Mouse (Mus musculus) heart, postnatal 10 days (tissue): ENCODE measurements around the gene Tssc4. TPM values are rescaled to one million over a fixed set of nuclear protein-coding genes. Genes with fewer than 3 reads are reported as not detected.
A peak's percentile ranks its signal among the peaks of the same experiment; 100 is the strongest.

ENCODE experiments used
- DNase-seq, 2 experiments: peaks; one replicate each; pipeline ENCODE4 v3.0.0; 2021
- intact Hi-C: fragments of 180-260 bp; cut with DNase I; formaldehyde crosslinking; loops from one replicate; pipeline ENCODE4 v1.15.1; 2025
- total RNA-seq, 2 experiments: library from RNA; stranded (reverse); gene quantifications; 2 replicates each; pipeline ENCODE4 v1.2.3; 2021

Gene Tssc4
- total RNA-seq: 10 to 100 TPM; 24.9 to 26.3 TPM

DNA sequence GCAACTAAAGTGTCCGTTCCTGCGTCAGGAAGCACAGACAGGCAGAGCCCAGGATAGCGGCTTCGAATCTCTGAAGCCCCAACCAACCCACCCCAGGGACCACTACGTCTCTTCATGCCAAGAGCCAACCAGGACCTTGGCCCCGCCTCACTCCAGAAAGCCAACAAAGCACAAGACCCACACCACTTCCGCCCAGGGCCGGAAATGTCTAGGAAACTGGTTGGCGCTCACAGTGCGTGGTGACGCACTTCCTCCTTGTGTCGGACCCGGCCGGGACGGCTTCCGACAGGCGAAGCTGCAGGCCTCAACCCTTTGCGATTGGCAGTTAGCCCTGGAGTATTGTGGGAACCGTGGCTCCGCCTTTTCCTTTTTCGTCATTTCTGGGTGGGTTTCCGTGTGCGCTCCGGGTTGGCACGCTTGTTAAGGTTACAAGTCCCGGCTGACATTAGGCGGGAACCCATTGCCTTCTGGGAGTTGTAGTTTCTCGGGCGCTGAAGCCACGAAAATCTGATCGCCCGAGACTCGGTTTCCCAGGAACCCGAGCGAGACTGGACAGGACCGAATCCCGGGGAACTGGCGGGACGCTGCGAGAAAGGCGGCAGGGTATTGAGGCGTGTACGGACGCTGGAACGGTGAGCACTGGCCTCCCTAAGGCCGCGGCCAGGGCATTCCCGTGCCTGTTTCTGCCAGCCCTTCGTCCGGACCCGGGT, at the start of gene Tssc4:
Gene Tssc4, plus strand, starts transcription at position 368 of the 710 bp plus-strand sequence.
- intact Hi-C loops: loop anchor here (2.0 kb wide), 1 partner anchor 16 kb away; the partner anchor contains the start of gene Cd81

GRCm38 (mm10) chr7:143020040-143020439, 49.0 kb upstream of the Tssc4 start:
- intact Hi-C loops: no loop called here
- no peak for DNase-seq

More for the DNA sequence above, at the start of gene Tssc4:
- DNase-seq: peak; percentile 99

DNA sequence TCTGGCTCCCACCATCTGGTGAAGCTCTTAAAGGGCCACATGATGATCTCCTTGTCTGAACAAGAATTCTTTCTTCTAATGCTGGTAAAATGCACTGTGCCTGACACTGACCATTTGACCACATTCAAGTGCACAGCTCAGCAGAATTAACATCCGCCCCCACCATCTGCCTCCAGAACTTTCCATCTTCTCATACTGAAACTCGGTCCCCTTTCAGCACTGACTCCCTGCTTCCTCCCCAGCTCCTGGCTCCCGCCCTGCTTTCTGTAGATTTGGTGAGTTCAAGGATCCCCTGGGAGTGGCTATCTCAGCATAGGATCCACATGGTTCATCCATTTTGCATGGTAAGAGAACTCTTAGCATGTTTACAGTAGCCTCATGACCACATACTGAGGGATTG, 48.3 kb upstream of the Tssc4 start:
- intact Hi-C loops: no loop called here

DNA sequence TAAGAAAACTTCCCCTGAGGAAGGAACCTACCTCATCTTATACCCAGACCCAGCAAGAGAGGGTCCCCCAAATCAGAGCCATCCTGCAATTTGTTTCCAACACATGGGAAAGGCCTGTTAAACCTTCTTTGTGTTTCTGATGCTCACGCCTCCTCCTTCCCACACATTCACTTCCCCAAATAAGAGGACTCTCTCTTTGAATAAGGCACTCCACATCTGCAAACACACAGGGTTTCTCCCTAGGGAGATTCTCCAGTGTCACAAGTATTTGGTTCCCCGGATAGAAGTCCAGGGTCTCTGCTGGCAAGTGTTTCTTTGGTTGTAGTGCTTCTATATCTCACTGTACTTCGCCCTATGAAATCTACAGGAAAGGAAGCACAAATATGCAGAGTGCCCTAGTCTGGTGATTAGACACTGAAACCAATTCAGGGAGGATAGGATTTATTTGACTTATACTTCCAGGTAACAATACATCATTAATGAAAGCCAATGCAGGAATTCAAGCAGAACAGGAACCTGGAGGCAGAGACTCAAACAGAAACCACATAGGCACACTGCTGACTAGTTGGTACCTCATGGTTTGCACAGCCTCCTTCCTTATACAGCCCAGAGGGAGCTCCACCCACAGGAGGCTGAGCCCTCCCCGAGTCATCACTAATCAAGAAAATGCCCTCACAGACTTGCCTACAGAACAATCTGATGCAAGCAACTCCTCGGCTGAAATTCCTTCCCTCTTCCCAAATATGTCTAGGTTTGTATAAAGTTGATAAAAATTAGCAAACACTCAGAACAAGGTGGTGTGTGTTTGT, 47.5 kb upstream of the Tssc4 start:
- intact Hi-C loops: no loop called here
- DNase-seq: no peak

More for the DNA sequence above, 48.3 kb upstream of the Tssc4 start:
- DNase-seq: no peak

DNA sequence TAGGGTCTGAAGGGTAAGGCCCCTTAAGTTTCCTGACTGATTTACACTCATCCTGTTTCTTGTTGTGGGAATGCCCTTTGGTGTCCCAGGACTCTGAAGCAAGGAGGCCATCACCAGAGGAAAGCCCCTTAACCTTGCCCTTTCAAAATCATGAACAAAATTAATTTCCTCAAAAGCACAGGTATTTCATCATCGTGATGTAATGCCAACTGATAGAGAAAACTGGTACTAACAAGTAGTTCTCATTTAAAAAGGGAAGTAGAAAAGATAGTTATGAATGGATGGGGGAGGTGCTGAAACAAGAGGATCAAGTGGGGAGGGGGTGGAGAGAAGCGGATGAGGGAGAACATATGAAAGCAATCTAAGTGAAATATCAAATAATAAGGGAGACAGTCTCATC, 45.5 kb upstream of the Tssc4 start:
- DNase-seq: no peak
- intact Hi-C loops: no loop called here

DNA sequence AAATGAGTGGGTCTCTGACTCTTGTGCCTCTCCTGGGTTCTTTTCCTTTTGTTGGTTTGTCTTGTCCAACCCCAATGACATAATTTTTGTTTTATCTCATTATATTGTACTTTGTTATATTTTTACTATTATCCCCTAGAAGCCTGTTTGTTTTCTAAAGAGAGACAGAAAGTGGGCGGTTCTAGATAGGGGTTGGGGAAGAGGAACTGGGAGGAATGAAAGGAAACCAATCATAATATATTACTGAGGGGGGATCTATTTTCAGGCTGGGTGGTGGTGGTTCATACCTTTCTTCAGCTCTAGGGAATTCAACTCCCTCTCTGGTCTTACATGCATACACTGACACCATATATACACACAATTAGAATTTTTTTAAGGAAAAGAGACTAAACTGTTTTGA, 44.8 kb upstream of the Tssc4 start:
- intact Hi-C loops: no loop called here
- DNase-seq: no peak

DNA sequence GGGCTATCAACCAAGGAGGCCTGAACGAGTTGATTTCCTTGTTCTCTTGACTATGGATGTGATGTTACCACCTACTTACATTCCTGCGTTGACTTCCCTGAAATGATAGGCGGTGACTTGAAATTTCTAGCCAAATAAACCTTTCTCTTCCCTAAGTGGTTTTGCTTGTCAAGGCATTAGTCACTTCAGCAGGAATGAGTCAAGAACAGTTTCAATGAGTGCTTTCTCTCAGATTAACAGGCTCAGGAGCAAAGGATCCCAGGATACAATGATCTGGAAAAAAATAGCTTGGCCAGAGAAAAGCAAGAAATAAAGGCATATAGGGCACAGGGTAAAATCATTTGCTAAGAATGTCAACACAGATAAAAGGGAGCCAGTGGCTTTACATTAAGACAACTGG, 43.6 kb upstream of the Tssc4 start:
- intact Hi-C loops: no loop called here
- DNase-seq: no peak

GRCm38 (mm10) chr7:143027196-143027595, 41.9 kb upstream of the Tssc4 start:
- no peak for DNase-seq
- intact Hi-C loops: no loop called here

GRCm38 (mm10) chr7:143031816-143032215, 37.2 kb upstream of the Tssc4 start:
- intact Hi-C loops: no loop called here
- DNase-seq: peak; percentile 63 to 64

GRCm38 (mm10) chr7:143033581-143033980, 35.5 kb upstream of the Tssc4 start:
- DNase-seq: peak; percentile 48 to 57
- intact Hi-C loops: no loop called here

DNA sequence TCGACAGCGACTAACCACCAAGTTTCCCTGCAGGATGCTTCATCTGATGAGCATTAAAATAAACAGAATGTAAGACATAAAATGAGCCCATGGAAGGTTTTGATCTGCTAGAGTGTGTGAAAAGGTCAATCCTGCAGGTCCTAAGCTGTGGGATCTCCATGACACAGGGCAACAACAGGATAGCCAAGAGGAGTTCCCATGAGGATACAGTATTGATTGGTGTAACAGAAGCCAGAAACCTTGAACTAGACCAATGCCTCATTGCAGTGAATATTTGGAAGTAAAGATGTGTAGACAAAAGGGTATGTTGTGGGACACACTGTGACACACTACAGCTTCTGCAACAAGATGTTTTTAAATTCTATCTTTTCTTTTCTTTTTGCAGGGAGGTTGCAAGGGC, 34.9 kb upstream of the Tssc4 start:
- DNase-seq: no peak

DNA sequence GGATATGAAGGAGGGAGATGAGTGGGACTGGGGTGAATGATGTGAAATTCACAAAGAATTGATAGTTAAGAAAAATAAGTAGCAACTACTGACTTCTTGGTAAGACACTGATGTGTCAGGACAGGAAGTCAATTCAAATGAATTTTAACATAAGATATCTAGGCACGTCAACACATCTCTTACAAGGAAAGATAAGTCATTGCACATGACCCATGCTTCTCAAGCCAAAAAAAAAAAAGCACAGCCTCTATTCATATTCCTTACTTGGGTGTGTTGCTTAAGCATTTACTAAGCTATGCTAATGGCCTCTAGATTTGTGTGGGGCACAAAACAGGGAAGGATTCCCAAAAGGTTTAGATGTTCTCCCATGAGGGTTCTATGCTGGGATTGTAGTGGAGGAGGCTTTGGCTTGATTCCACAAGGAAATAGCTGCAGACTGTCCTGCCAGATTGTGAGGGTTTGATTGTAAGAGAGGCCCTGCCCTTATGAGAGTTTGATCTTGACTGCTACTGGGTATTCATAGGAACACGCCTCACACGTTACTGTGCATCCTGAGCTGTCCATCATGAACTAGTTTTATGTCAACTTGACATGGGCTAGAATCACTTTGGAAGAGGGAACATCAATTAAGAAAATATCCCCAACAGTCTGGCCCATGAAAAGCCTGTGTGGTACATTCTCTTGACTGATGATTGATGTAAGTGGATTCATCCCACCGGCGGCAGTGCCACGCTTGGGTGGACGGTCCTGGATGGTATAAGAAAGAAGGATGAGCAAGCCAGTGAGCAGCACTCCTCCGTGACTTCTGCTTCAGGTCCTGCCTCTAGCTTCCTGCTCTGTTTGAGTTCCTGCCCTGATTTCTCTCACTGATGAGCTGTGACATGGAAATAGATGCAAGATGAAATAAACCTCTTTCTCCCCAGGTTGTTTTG, 34.3 kb upstream of the Tssc4 start:
- intact Hi-C loops: loop anchor here (2.0 kb wide), 1 partner anchor 18 kb away; no protein-coding TSS in a partner anchor
- peak in 1 of 2 experiments; percentile 27 for DNase-seq

More for the DNA sequence above, 34.9 kb upstream of the Tssc4 start:
- intact Hi-C loops: loop anchor here (2.0 kb wide), 1 partner anchor 17 kb away; no protein-coding TSS in a partner anchor

GRCm38 (mm10) chr7:143036787-143037186, 32.3 kb upstream of the Tssc4 start:
- intact Hi-C loops: no loop called here
- no peak for DNase-seq

DNA sequence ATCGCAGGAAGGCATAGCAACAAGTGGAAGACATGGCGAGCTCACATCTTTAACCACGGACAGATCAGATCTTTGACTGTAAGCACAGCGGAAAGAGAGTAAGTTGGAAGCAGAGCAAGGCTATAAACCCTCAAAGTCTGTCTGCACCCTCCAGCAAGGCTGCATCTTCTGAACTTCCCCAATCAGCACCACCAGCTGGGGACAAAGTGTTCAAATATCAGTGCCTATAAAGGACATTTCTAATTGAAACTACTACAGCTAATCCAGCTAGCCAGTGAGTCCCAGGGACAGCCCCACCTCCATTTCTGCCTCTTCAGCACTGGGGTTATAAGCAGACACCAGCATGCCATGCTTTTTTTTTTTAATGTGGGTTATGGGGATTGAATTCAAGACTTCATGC, 31.7 kb upstream of the Tssc4 start:
- intact Hi-C loops: no loop called here
- DNase-seq: no peak

- intact Hi-C loops: no loop called here
- no peak for DNase-seq
These were observed 30.7 kb upstream of the Tssc4 start for GRCm38 (mm10) chr7:143038174-143038931.

- no peak for DNase-seq
- intact Hi-C loops: no loop called here
These were observed 28.5 kb upstream of the Tssc4 start for GRCm38 (mm10) chr7:143040561-143040960.

DNA sequence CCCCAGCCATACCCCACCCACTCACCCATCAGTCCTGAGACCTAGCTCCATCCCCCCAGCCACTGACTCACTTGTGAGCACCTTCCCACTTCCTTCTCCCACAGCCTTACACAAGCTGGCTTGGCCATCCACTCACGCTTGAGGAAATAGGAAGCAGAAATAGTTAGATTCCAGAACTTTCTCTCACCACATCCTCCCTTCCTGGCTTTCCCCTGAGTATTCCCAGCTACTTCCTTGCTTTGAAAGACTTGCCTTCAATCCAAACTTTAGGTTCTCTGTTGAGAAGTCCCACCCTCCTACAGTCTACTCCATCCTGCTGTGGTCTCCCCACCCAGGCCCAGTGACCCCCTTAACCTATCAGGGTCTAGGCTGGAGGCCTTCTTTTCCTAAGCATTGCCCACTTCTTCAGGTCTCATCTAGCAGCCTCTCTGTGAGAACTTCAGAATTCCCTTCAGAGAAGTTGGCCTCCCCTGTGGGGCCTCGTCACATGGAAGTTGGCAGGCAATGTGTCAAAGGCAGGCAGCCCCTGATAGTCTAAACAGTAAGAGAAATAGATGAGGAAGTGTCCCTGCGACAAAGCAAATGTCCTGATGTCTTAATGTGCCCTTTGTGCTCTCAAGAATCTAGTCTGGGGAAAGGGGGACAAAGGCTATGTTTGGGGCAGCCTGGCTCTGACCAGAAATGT, 27.8 kb upstream of the Tssc4 start:
- peak in 1 of 2 experiments; percentile 41 for DNase-seq
- intact Hi-C loops: no loop called here

DNA sequence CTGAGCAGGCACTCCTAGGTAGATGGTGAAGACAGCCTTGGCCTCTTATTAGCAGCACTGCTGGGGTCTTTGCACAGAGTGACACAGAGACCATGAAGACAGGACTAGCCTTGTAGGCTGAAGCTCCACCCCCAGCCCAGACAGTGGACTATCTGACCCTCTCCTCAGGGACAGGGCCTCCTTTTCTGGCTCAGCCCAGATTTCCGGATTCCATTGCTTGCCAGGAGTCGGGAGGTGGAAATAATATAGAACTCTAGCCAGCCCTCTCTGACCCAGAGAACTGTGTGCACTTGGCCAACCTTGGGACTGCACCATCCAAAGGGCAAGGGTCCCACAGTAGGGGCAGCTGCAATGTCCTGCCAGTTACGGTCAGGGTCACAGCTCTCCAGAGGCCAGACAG, 27.0 kb upstream of the Tssc4 start:
- DNase-seq: peak; percentile 84 to 87
- intact Hi-C loops: loop anchor here (1.0 kb wide), 1 partner anchor 10 kb away; the partner anchor contains the start of gene Cd81

- no peak for DNase-seq
- intact Hi-C loops: loop anchor here (1.0 kb wide), 1 partner anchor 9 kb away; the partner anchor contains the start of gene Cd81
These were observed 26.1 kb upstream of the Tssc4 start for GRCm38 (mm10) chr7:143042897-143043300.
